Mouse (Mus musculus) hindbrain, embryonic 10.5 days (tissue): ENCODE results near the gene Ccr5. TPM values are rescaled to one million over a fixed set of nuclear protein-coding genes. Genes with fewer than 3 reads are reported as not detected.
"Not testable (repeated sequence)": the region's sequence is repeated elsewhere in the genome, so short reads cannot be mapped to it uniquely, and the experiment has no call there.

Experiments
- DNase-seq: peaks from one replicate; pipeline ENCODE4 v3.0.0-alpha.2; 2017; ENCODE audit warnings: low spot score
- H3K27ac ChIP-seq: fragments of 300-500 bp; sonication (generic); 2 replicates; pipeline ENCODE4 v1.5.1; 2016; ENCODE audit warnings: mild to moderate bottlenecking, moderate library complexity
- H3K27me3 ChIP-seq: fragments of 300-500 bp; sonication (generic); 2 replicates; pipeline ENCODE4 v1.6.1; 2016; ENCODE audit warnings: mild to moderate bottlenecking; ENCODE audit not compliant: poor library complexity, insufficient read depth, severe bottlenecking
- H3K36me3 ChIP-seq: fragments of 300-500 bp; sonication (generic); 2 replicates; pipeline ENCODE4 v1.6.1; 2016; ENCODE audit warnings: mild to moderate bottlenecking, moderate library complexity
- H3K4me1 ChIP-seq: fragments of 300-500 bp; sonication (generic); replicated peaks from 2 replicates; pipeline ENCODE4 v1.6.1; 2016; ENCODE audit warnings: mild to moderate bottlenecking
- H3K4me3 ChIP-seq: fragments of 300-500 bp; sonication (generic); 2 replicates; pipeline ENCODE4 v1.5.1; 2016; ENCODE audit warnings: mild to moderate bottlenecking, moderate library complexity
- H3K9me3 ChIP-seq: fragments of 300-500 bp; sonication (generic); 2 replicates; pipeline ENCODE4 v1.6.1; 2016; ENCODE audit warnings: mild to moderate bottlenecking, moderate library complexity
- WGBS: fragments of 180-500 bp; shearing (Covaris S2); methylation state at CpG from one replicate; pipeline ENCODE4 v1.1.7; 2016; 5-methylcytosine and 5-hydroxymethylcytosine counted together
- polyA plus RNA-seq: library from polyadenylated mRNA; unstranded; fragments of >200 nt; fragmentation: Nextera tagmentation; extraction: Ambion mirVana; gene quantifications from 2 replicates; pipeline ENCODE4 v1.2.1, GENCODE M21; 2016

Gene Ccr5
- polyA plus RNA-seq = 0.76 and 0.78 TPM in 2 replicates

- no peak within 1 kb of the TSS for H3K27ac ChIP-seq
- no peaks in the 10 kb centered on the region for H3K27me3 ChIP-seq
- H3K4me1 ChIP-seq = no peaks in the 10 kb centered on the region
- no peak for DNase-seq
- H3K36me3 ChIP-seq = no peaks in the 10 kb centered on the region
- no peak within 1 kb of the TSS for H3K4me3 ChIP-seq
- H3K9me3 ChIP-seq = no peaks in the 10 kb centered on the region
- WGBS = 84% methylated on average over 3 of the region's 3 CpGs
Observed at GRCm38 (mm10) chr9:124121387-124122184, at the start of gene Ccr5. Ccr5 (plus strand) TSS chr9:124121543.

- Histone ChIP-seq H3K4me3 (no peak overlapping the region), H3K36me3 (no peaks in the 10 kb centered on the region), H3K27me3 (no peaks in the 10 kb centered on the region), H3K9me3 (no peaks in the 10 kb centered on the region), H3K4me1 (no peaks in the 10 kb centered on the region), H3K27ac (no peak overlapping the region)
- DNase-seq = no peak
- 75% methylated on average over 4 of the region's 4 CpGs for WGBS
Observed at GRCm38 (mm10) chr9:124079803-124080202, 41.5 kb upstream of the Ccr5 start.

- not testable (repeated sequence) for DNase-seq, H3K4me1 ChIP-seq, H3K27me3 ChIP-seq, H3K4me3 ChIP-seq, H3K27ac ChIP-seq, H3K36me3 ChIP-seq, H3K9me3 ChIP-seq
- 94% methylated on average over 13 of the region's 13 CpGs for WGBS
Observed at GRCm38 (mm10) chr9:124080471-124080870, 40.9 kb upstream of the Ccr5 start.

DNA sequence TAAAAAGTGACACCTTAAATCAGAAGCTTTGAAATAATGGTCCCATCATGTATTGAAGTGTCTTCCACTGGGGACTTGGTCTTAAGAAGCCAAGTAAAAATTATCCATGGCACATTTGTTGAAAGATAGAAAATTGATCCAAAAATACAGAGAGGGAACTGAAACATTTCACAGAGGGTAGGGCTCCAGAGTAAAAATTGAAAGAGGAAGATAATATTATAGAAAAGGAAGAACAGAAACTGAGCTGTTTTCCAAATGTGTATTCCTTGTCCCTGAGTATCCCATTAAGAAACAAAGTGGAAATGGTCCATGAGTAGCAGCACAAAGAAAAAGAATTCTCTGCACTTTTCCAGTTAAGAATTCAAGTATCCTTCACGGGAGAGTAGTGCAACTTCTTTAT, 30.9 kb upstream of the Ccr5 start:
- no peak for DNase-seq
- Histone ChIP-seq H3K36me3 (no peaks in the 10 kb centered on the region), H3K27ac (no peak overlapping the region), H3K4me1 (no peaks in the 10 kb centered on the region), H3K9me3 (no peaks in the 10 kb centered on the region), H3K27me3 (no peaks in the 10 kb centered on the region), H3K4me3 (no peak overlapping the region)
- WGBS = 87% methylated on average over 1 of the region's 1 CpGs

GRCm38 (mm10) chr9:124099127-124099526, 22.2 kb upstream of the Ccr5 start:
- WGBS = 87% methylated on average over 1 of the region's 1 CpGs

DNA sequence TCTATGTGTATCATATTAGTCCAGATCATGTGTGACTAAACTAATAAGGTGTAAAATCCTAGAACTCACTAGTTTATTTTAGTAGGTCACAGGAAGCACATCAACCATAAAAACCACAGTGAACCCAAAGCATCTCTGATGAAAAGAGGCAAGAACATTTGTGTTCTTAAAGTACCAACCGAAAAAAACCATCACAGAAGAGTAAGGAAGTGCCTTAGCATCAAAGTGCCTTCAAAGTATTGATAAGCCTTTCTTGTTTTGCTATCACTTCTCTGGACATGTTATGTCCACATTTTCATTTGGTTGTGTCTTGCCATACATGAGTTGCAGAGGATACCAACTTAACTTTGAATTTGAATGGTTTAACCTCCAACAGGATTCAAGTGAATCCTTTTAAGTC, 21.0 kb upstream of the Ccr5 start:
- Histone ChIP-seq H3K27ac (no peak overlapping the region), H3K9me3 (no peaks in the 10 kb centered on the region), H3K27me3 (no peaks in the 10 kb centered on the region), H3K4me3 (no peak overlapping the region), H3K36me3 (no peaks in the 10 kb centered on the region), H3K4me1 (no peaks in the 10 kb centered on the region)
- WGBS = 85% methylated on average over 1 of the region's 1 CpGs
- DNase-seq = no peak

More at GRCm38 (mm10) chr9:124099127-124099526, 22.2 kb upstream of the Ccr5 start:
- Histone ChIP-seq H3K27me3 (no peaks in the 10 kb centered on the region), H3K4me3 (no peak overlapping the region), H3K4me1 (no peaks in the 10 kb centered on the region), H3K36me3 (no peaks in the 10 kb centered on the region), H3K9me3 (no peaks in the 10 kb centered on the region), H3K27ac (no peak overlapping the region)
- DNase-seq = no peak

DNA sequence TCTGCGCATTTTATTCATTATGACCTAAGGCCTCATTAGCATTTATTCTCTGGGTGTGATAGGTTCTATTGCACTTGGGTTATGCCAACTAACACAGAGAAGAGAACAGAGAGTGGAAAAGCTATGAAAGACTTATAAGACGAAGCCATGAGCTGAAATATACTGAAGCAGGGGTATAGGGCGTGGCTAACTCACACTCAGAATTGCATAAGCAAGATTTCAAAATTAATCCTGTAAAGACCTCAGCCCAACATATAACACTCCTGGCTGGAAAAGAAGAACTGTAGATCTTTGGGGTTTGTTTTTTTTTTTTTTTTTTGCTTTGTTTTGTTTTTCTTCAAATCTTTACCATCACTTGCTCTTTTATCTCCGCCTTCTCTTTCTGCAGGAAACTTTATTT, 19.6 kb upstream of the Ccr5 start, which contains the start of gene Ccr2:
TSS of gene Ccr2 (plus strand) at position 228 of the 400 bp plus-strand sequence.
- no peaks in the 10 kb centered on the region for H3K9me3 ChIP-seq
- WGBS = 89% methylated on average over 4 of the region's 4 CpGs
- no peak within 1 kb of the TSS for H3K27ac ChIP-seq
- no peak within 1 kb of the TSS for H3K4me3 ChIP-seq
- no peaks in the 10 kb centered on the region for H3K36me3 ChIP-seq
- H3K27me3 ChIP-seq = no peaks in the 10 kb centered on the region
- H3K4me1 ChIP-seq = no peaks in the 10 kb centered on the region
- DNase-seq = no peak

DNA sequence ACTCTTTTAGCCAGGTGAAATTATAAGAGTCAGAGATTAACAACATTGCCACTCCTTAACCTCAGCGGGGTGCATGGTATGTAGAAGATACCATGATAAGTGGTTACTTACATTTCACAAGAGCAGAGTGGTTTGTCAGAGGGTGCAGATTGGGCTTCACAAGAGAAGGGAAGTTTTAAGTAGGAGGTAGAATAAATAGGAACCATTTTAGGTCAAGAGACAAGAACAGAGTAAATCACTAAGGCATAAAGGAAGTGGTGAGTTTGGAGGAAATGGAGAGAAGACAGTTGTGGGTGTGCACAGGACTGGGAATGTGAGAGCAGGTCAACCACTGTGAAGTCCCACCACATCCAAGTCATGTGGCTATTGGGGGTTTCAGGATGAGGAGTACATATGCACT, 18.1 kb upstream of the Ccr5 start:
- 63% methylated on average over 1 of the region's 1 CpGs for WGBS
- H3K27me3 ChIP-seq = no peaks in the 10 kb centered on the region
- H3K27ac ChIP-seq = no peak overlapping the region
- H3K9me3 ChIP-seq = no peaks in the 10 kb centered on the region
- no peaks in the 10 kb centered on the region for H3K36me3 ChIP-seq
- H3K4me3 ChIP-seq = no peak overlapping the region
- H3K4me1 ChIP-seq = no peaks in the 10 kb centered on the region
- no peak for DNase-seq

GRCm38 (mm10) chr9:124105196-124105595, 16.1 kb upstream of the Ccr5 start:
- Histone ChIP-seq H3K27me3 (no peaks in the 10 kb centered on the region), H3K4me3 (no peak overlapping the region), H3K9me3 (no peaks in the 10 kb centered on the region), H3K4me1 (no peaks in the 10 kb centered on the region), H3K36me3 (no peaks in the 10 kb centered on the region), H3K27ac (no peak overlapping the region)
- no peak for DNase-seq

- Histone ChIP-seq H3K36me3 (no peaks in the 10 kb centered on the region), H3K27me3 (no peaks in the 10 kb centered on the region), H3K4me3 (no peak overlapping the region), H3K4me1 (no peaks in the 10 kb centered on the region), H3K9me3 (no peaks in the 10 kb centered on the region), H3K27ac (no peak overlapping the region)
- DNase-seq = no peak
Observed at GRCm38 (mm10) chr9:124107232-124107631, 14.1 kb upstream of the Ccr5 start.

- Histone ChIP-seq H3K27me3 (no peaks in the 10 kb centered on the region), H3K9me3 (no peaks in the 10 kb centered on the region), H3K36me3 (no peaks in the 10 kb centered on the region), H3K4me3 (no peak overlapping the region), H3K4me1 (no peaks in the 10 kb centered on the region), H3K27ac (no peak overlapping the region)
- WGBS = 74% methylated on average over 2 of the region's 2 CpGs
- no peak for DNase-seq
Observed at GRCm38 (mm10) chr9:124108356-124109127, 12.8 kb upstream of the Ccr5 start.

- DNase-seq = no peak
- Histone ChIP-seq H3K9me3 (no peaks in the 10 kb centered on the region), H3K4me3 (no peak overlapping the region), H3K27ac (no peak overlapping the region), H3K36me3 (no peaks in the 10 kb centered on the region), H3K27me3 (no peaks in the 10 kb centered on the region), H3K4me1 (no peaks in the 10 kb centered on the region)
- WGBS = 85% methylated on average over 1 of the region's 1 CpGs
Observed at GRCm38 (mm10) chr9:124111997-124112396, 9.3 kb upstream of the Ccr5 start.

GRCm38 (mm10) chr9:124112591-124113239, 8.6 kb upstream of the Ccr5 start:
- Histone ChIP-seq H3K9me3 (no peaks in the 10 kb centered on the region), H3K4me1 (no peaks in the 10 kb centered on the region), H3K27ac (no peak overlapping the region), H3K27me3 (no peaks in the 10 kb centered on the region), H3K36me3 (no peaks in the 10 kb centered on the region), H3K4me3 (no peak overlapping the region)
- 92% methylated on average over 1 of the region's 1 CpGs for WGBS
- no peak for DNase-seq
